Mouse (Mus musculus) kidney, postnatal 4 days (tissue): ENCODE data around the gene Daam2.

Experiments
- DNase-seq, 2 experiments: peaks; one replicate each; pipeline ENCODE4 v3.0.0; 2021; ENCODE audit warnings: mixed read lengths in 2 of 2

Daam2 gene

DNA sequence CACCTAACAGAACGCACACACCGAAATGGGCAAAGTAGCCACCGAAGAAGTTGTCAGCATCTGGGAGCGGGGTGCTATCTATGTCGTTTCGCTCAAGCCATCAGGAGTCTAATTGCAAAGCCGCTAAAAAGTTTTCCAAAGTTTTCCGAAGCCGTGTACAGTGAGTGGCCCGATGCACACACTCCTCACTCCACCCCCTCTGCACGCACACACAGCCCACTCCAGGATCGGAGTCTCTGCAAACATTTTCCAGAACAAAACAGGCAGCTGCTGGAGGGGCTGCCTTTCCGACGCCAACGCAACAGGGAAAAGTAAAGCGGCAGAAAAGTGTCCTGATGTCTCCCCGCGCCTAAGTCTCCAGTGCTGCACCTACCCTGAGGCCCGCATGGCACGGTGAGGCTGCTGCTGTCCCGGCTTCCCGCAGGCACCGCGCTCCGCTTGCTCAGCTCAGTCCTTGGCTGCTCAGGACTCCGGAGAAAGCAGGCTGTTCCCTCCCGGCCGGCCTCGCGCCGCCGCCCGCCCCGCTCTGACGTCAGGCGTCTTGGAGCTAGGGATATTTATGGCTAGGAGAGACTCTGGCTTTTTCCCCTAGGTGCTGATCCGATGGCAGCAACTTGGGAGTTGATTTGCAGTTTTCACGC is at the start of gene Daam2:
Gene Daam2, minus strand, starts transcription at position 514 of the 641 bp plus-strand sequence.
- DNase-seq = peak; percentile 88 to 91

GRCm38 (mm10) chr17:49610296-49610695 is 46.2 kb upstream of the Daam2 start:
- DNase-seq = no peak

- DNase-seq = no peak
These were observed 43.3 kb upstream of the Daam2 start for GRCm38 (mm10) chr17:49607351-49608027.

DNA sequence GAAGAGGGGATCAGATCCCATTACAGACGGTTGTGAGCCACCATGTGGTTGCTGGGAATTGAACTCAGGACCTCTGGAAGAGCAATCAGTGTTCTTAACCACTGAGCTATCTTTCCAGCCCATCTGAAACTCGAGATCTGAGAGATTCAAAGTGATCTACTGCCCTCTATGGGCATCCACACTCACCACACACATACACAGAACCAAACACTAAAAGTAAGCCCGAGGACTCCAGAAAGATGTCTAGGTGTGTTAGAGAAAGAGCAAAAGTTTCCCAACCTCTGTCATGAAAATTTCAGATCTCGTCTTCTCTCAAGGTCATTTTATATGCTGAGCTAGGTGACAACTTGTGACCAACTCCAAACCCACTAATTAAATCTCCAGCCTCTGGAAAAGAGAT is 41.3 kb upstream of the Daam2 start:
- no peak for DNase-seq

GRCm38 (mm10) chr17:49590051-49590450 is 25.9 kb upstream of the Daam2 start:
- peak in 1 of 2 experiments; percentile 3 for DNase-seq

- peak; percentile 17 to 26 for DNase-seq
These were observed 18.3 kb upstream of the Daam2 start for GRCm38 (mm10) chr17:49582471-49582870.

- DNase-seq = no peak
These were observed 13.2 kb upstream of the Daam2 start for GRCm38 (mm10) chr17:49577321-49577720.

DNA sequence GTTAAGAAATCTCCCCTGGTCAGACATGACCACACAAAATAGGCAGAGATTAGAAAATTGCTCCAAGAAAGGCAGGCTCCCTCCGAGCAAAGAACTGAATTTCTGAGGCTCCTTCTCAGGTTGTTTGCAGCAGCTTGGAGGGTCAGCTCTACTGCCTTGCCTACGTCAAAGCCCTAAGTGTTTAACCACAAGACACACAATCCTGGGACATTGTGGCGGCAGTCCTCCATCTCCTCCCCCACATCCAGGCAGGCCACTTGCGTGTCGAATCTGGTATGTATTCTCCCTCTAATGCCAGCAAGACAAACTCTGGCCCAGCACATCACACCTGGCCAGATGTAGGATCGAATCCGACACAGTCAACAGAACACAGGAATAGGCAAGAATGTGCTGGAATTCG is 4.6 kb upstream of the Daam2 start:
- no peak for DNase-seq

- DNase-seq = no peak
These were observed 346 bp upstream of the Daam2 start for GRCm38 (mm10) chr17:49564489-49564888.

GRCm38 (mm10) chr17:49563416-49563780 is 745 bp downstream of the Daam2 start:
- DNase-seq = no peak

DNA sequence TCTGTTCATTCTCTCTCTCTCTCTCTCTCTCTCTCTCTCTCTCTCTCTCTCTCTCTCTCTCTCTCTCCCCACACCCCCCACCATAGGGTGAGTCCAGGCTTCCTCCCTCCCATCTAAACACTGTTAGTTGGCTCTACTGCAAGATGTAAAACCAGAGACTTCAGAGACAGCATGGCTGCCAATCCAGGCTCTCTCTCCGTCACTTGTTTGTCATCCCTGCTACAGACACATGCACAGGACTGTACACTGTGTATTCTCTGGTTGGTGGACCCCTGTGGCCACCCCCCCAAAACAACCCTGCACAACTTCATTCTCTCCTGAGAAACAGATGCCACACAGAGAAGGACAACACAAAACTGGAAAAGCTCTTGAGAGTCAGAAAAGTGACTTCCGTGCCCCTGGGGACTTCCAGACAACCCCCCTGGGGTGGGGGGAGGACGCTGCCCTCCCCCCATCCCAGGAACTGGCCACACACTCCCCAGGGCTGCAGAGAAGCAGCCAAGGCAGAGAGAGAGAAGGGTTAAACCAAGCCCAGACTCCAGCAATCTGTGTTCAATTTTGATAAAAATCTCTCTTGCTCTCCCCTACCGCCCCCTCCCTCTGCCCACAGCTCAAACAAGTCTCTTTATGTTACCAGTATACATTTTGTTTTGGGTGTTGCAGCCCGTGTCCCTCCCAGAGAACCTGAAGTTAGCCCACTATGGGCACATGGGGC is 1.3 kb downstream of the Daam2 start:
- DNase-seq = peak in 1 of 2 experiments; percentile 19

- peak in 1 of 2 experiments; percentile 9 for DNase-seq
These were observed 2.2 kb downstream of the Daam2 start for GRCm38 (mm10) chr17:49561985-49562384.

DNA sequence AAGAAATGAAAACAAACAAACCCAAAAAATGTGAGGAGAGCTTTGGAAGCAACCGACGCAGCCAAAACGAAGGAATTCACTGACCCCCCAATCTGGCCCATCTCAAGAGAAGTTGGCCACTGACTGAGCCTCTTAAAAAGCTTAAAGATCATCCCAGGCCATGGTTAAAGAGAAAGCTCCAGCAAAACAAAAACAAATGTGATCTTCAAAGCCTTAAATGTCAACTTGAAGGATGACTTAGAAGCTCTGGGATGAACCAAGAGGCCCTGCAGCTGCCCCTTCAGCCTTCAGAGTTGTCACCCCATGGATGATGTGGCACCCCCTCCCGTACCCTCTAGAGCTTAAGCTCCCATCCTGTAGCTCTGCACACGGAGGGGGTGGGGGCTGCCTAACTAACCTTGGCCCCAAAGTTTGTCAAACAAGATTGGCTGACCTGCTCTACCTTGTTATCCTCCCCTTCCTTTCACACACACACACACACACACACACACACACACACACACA is 4.3 kb downstream of the Daam2 start:
- peak; percentile 32 to 52 for DNase-seq

- no peak for DNase-seq
These were observed 8.0 kb downstream of the Daam2 start for GRCm38 (mm10) chr17:49556169-49556568.

GRCm38 (mm10) chr17:49551991-49552390 is 12.2 kb downstream of the Daam2 start:
- DNase-seq = no peak

DNA sequence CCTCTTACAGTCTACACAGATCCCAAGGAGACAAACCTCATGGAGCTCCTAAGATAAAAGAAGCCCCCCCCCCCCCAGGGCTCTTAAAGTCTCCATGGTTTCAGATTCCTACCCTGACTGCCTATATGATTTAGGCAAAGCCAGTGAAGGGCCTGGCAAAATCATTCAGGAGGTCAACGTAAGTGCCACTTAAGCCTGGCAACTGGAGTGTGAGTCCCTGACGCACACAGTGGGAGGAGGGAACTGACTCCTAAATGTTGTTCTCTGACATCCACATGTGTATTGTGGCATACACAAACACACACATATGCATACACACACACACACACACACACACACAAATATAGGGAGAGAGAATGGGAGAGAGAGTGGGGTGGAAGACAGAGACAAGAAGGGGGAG is 12.7 kb downstream of the Daam2 start:
- DNase-seq = no peak

GRCm38 (mm10) chr17:49545997-49546396 is 18.1 kb downstream of the Daam2 start:
- DNase-seq = no peak

- no peak for DNase-seq
These were observed 18.7 kb downstream of the Daam2 start for GRCm38 (mm10) chr17:49545424-49545823.

DNA sequence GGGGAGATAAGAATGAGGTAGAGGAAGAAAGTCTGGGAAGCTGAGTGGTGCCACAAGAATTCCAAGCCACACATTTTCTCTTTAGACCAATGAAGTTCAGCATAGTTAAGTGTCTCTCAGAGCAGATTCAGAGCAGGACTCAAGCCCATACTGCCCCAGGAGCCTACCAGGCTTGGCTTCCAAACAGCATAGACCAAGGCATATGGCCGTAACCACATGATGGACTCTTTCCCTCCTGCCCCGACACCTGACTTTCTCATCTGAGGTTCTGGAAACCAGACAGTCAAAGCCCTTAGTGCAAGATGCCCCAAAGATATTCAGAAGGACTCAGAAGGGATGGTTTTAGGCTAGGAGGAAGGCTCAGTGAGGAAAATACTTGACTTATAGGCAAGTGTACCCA is 19.6 kb downstream of the Daam2 start:
- DNase-seq = no peak

DNA sequence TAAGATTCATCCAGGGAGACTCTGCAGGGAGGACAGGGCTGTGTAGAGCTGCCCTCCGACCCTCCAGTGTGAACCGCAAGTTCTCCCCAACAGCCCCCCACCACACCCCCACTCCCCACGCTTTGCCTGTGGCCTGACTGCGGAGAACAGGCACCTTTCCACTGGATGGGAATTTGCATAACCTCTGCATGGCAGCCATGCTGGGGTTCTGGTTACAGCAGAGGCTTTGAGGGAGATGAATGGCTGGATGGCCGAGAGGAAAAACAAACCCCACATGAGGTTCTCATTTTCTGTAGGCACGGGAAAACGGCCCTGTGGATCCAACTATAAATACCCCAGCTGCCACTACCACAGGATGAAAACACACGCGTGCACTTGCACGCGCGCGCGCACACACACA is 23.4 kb downstream of the Daam2 start:
- DNase-seq = no peak

GRCm38 (mm10) chr17:49539204-49539603 is 24.9 kb downstream of the Daam2 start:
- DNase-seq = peak; percentile 70 to 80

DNA sequence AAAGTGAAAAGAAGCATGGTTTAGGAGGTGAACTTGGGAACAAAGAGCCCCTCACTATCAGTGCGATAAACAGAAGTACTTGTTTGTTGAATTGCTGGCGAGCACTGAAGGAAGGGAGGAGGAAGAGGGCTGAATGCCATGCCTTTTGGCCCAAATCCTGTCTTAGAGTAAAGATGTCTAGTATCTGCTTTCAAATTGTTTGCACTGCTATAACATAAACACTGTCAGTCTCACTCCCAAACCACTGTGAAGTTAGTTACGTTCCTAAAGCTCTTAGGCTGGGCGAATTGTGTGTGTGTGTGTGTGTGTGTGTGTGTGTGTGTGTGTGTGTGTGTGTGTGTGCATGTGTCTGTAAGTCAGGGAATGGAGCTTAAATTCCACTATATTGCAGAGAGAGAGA is 28.6 kb downstream of the Daam2 start:
- no peak for DNase-seq

- peak; percentile 57 to 67 for DNase-seq
These were observed 29.9 kb downstream of the Daam2 start for GRCm38 (mm10) chr17:49534267-49534719.

DNA sequence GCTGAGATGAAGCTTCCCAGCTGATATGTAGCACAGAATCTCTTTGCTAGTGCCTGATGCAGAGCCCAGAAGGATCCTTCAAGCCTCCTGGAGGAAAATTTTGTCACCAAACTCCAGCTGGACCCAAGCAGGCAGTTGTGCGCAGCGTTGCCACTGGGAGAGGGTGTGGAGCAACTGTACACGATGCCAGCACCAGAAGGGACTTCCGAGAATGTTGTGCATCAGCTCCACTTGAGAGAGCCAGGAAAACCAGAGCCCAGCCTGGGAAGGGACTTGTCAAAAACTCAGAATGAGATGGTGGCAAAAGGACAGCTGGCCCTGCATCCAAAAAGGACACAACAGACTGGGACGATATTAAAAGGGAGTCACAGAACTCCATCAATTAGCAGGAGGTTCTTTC is 32.5 kb downstream of the Daam2 start:
- DNase-seq = no peak
